Mouse (Mus musculus) midbrain, embryonic 14.5 days (tissue): ENCODE measurements at regions not wholly inside any gene's neighbourhood (a gene's known extent, or its start where the extent isn't known, plus 50 kb on each side); places are given as distances from the start of the nearest gene placed in this dataset.
A peak's percentile ranks its signal among the peaks of the same experiment; 100 is the strongest.

Source experiments
- ATAC-seq: fragments of 200-750 bp; cut with Nextera tagmentation; 2 replicates; pipeline ENCODE4 v1.8.0; 2017; ENCODE audit warnings: moderate number of reproducible peaks, moderate library complexity; ENCODE audit not compliant: low FRiP score, low TSS enrichment
- DNase-seq: peaks from one replicate; pipeline ENCODE4 v3.0.0-alpha.2; 2015
- H3K27ac ChIP-seq: fragments of 300-500 bp; sonication (generic); replicated peaks from 2 replicates; pipeline ENCODE4 v1.5.1; 2014; ENCODE audit warnings: mild to moderate bottlenecking, low read depth, low read length, moderate library complexity
- H3K27me3 ChIP-seq: fragments of 300-500 bp; sonication (generic); 2 replicates; pipeline ENCODE4 v1.6.1; 2014; ENCODE audit warnings: low read length, control low read depth, mixed read lengths; ENCODE audit not compliant: control insufficient read depth, insufficient read depth
- H3K36me3 ChIP-seq: fragments of 300-500 bp; sonication (generic); 2 replicates; pipeline ENCODE4 v1.6.1; 2014; ENCODE audit warnings: low read length, control low read depth; ENCODE audit not compliant: control insufficient read depth, insufficient read depth
- H3K4me1 ChIP-seq: fragments of 300-500 bp; sonication (generic); 2 replicates; pipeline ENCODE4 v1.6.1; 2014; ENCODE audit warnings: mild to moderate bottlenecking, antibody characterized with exemption, low read length, control low read depth; ENCODE audit not compliant: control insufficient read depth, insufficient read depth
- H3K4me2 ChIP-seq: fragments of 300-500 bp; sonication (generic); 2 replicates; pipeline ENCODE4 v1.6.1; 2014; ENCODE audit warnings: mild to moderate bottlenecking, low read length, moderate library complexity
- H3K4me3 ChIP-seq: fragments of 300-500 bp; sonication (generic); replicated peaks from 2 replicates; pipeline ENCODE4 v1.5.1; 2014; ENCODE audit warnings: low read depth, low read length
- H3K9ac ChIP-seq: fragments of 300-500 bp; sonication (generic); replicated peaks from 2 replicates; pipeline ENCODE4 v1.6.1; 2014; ENCODE audit warnings: mild to moderate bottlenecking, low read length, moderate library complexity
- H3K9me3 ChIP-seq: fragments of 300-500 bp; sonication (generic); 2 replicates; pipeline ENCODE4 v1.6.1; 2016; ENCODE audit warnings: low read length, control low read depth, mixed read lengths; ENCODE audit not compliant: control insufficient read depth
- WGBS: fragments of 180-500 bp; shearing (Covaris S2); extraction: QIAGEN DNeasy Blood & Tissue Kit; methylation state at CpG from one replicate; pipeline ENCODE4 v1.1.7; 2014; 5-methylcytosine and 5-hydroxymethylcytosine counted together

DNA sequence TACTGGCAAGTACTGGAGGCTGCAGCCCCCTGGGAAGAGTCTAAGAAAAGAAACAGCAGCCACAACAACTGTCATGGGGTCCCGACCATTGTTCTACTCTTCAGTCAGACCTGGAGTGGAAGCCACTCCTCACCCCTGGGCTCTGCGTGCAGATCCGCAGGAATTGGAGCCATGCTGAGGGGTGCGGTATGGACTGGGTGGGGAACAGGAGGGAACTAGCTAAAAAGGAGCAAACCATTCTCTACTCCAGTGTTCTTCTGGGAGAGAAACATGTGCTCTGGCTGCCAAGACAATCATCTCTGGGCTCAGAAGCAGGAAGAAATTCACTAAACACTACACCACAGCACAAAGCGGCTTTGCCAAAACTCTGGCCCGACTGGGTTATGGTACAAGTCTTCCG is 74.7 kb upstream of the Ctnnb1 start:
- WGBS = 55% methylated on average over 7 of the region's 7 CpGs
- Histone ChIP-seq H3K36me3 (no peaks in the 10 kb centered on the region), H3K27me3 (no peaks in the 10 kb centered on the region), H3K27ac (no peak overlapping the region), H3K9me3 (no peaks in the 10 kb centered on the region), H3K4me2 (no peak overlapping the region), H3K4me3 (no peak overlapping the region), H3K4me1 (no peaks in the 10 kb centered on the region), H3K9ac (no peak overlapping the region)
- DNase-seq (no peak), ATAC-seq (no peak)

DNA sequence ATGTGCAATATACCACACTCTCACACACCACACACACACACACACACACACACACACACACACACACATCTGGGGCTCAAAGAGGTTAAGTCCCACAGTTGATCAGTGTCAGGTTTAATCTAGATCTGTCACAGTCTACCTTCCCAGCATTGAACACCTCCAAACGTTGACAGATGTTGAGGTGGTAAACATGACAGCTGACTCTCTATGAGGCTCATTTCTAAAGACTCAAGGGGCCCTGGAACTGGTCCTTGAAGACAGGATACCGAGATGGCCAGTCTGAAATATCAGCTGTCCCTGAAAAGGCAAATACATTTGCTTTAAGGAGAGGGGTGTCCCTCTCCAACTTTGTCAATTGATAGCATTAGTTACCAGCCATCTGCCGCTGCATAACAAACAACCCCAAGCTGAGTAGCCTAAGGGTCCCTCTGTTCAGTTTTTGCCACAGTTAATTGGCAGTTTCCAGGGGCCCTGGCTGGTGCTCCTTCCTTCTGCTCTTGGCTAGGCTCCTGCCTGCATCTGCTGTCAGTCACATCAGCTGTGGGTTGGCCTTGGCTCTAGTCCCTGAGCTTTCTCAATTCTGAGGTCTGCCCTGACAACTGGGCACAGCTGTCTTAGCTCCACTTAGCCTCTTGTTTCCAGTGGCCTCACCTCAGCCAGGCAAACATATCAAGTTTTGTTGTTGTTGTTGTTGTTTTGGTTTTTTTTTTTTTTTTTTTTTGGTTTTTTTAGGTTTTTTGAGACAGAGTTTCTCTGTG is 73.5 kb upstream of the Ctnnb1 start:
- no peak overlapping the region for H3K9ac ChIP-seq
- H3K27ac ChIP-seq = no peak overlapping the region
- DNase-seq (peak; percentile 57), ATAC-seq (peak; percentile 31; the same call in 1 of the 2 replicates)
- 33% methylated on average over 3 of the region's 3 CpGs for WGBS
- no peaks in the 10 kb centered on the region for H3K27me3 ChIP-seq
- no peaks in the 10 kb centered on the region for H3K9me3 ChIP-seq
- H3K4me3 ChIP-seq = no peak overlapping the region
- H3K4me2 ChIP-seq = no peak overlapping the region
- no peaks in the 10 kb centered on the region for H3K36me3 ChIP-seq
- H3K4me1 ChIP-seq = no peaks in the 10 kb centered on the region

- H3K9me3 ChIP-seq = no peaks in the 10 kb centered on the region
- no peaks in the 10 kb centered on the region for H3K36me3 ChIP-seq
- H3K9ac ChIP-seq = no peak overlapping the region
- 94% methylated on average over 6 of the region's 6 CpGs for WGBS
- ATAC-seq = no peak
- H3K27ac ChIP-seq = no peak overlapping the region
- peaks cover 16% of the 10 kb centered on the region for H3K4me1 ChIP-seq
- DNase-seq = no peak
- no peak overlapping the region for H3K4me2 ChIP-seq
- no peak overlapping the region for H3K4me3 ChIP-seq
- H3K27me3 ChIP-seq = no peaks in the 10 kb centered on the region
These were observed 71.0 kb upstream of the Ctnnb1 start for GRCm38 (mm10) chr9:120857849-120858510.

- Histone ChIP-seq H3K27ac (peak overlapping the region; percentile 49; the same call in 1 of the 2 replicates), H3K9ac (no peak overlapping the region), H3K27me3 (no peaks in the 10 kb centered on the region), H3K36me3 (no peaks in the 10 kb centered on the region), H3K4me2 (no peak overlapping the region), H3K9me3 (no peaks in the 10 kb centered on the region), H3K4me1 (peaks cover 22% of the 10 kb centered on the region), H3K4me3 (no peak overlapping the region)
- ATAC-seq = no peak
- DNase-seq = peak; percentile 52
- 23% methylated on average over 8 of the region's 8 CpGs for WGBS
These were observed 67.9 kb upstream of the Ctnnb1 start for GRCm38 (mm10) chr9:120860969-120861595.

- Histone ChIP-seq H3K27ac (peak overlapping the region; percentile 49; the same call in 1 of the 2 replicates), H3K4me2 (no peak overlapping the region), H3K9me3 (no peaks in the 10 kb centered on the region), H3K9ac (no peak overlapping the region), H3K27me3 (no peaks in the 10 kb centered on the region), H3K4me3 (no peak overlapping the region), H3K36me3 (no peaks in the 10 kb centered on the region), H3K4me1 (peaks cover 30% of the 10 kb centered on the region)
- WGBS = 36% methylated on average over 12 of the region's 12 CpGs
- DNase-seq (peak; percentile 68), ATAC-seq (0 out of 2 replicates have a peak, but pooled peaks have one; percentile 43)
These were observed 67.1 kb upstream of the Ctnnb1 start for GRCm38 (mm10) chr9:120861788-120862345.

GRCm38 (mm10) chr9:120864410-120864809 is 64.6 kb upstream of the Ctnnb1 start:
- Histone ChIP-seq H3K9me3 (no peaks in the 10 kb centered on the region), H3K4me3 (no peak overlapping the region), H3K27ac (no peak overlapping the region), H3K4me2 (no peak overlapping the region), H3K36me3 (no peaks in the 10 kb centered on the region), H3K27me3 (no peaks in the 10 kb centered on the region), H3K9ac (no peak overlapping the region), H3K4me1 (peaks cover 41% of the 10 kb centered on the region)
- DNase-seq (no peak), ATAC-seq (no peak)
- WGBS = 78% methylated on average over 3 of the region's 3 CpGs

GRCm38 (mm10) chr9:120866251-120866650 is 62.8 kb upstream of the Ctnnb1 start:
- Histone ChIP-seq H3K9ac (no peak overlapping the region), H3K4me3 (no peak overlapping the region), H3K4me2 (no peak overlapping the region), H3K36me3 (no peaks in the 10 kb centered on the region), H3K4me1 (peaks cover 39% of the 10 kb centered on the region), H3K27ac (peak overlapping the region; percentile 49), H3K9me3 (no peaks in the 10 kb centered on the region), H3K27me3 (no peaks in the 10 kb centered on the region)
- ATAC-seq = no peak
- 44% methylated on average over 5 of the region's 5 CpGs for WGBS
- no peak for DNase-seq

DNA sequence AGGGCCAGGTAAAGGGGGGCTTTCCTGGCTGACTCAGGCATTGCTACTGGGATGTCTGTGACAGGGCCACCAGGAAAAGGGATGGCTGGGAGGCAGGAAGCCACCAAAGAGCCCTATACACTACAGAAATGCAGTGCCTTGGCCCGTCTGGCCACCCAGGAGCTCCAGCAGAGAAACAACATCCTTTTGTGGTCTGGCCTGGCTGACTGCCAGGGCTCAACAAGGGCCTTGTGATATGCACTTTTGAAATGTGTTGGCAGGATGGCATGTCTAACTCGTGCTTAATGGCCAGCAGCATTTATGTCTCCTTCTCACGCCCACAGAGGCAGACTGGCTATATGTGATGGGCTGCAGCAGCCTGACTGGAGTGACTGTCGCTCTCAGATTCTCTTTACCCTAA is 62.3 kb upstream of the Ctnnb1 start:
- peaks cover 34% of the 10 kb centered on the region for H3K4me1 ChIP-seq
- no peak overlapping the region for H3K4me2 ChIP-seq
- DNase-seq (peak; percentile 82), ATAC-seq (peak; percentile 32; the same call in 1 of the 2 replicates)
- no peaks in the 10 kb centered on the region for H3K27me3 ChIP-seq
- no peak overlapping the region for H3K4me3 ChIP-seq
- peak overlapping the region; percentile 49 for H3K27ac ChIP-seq
- no peaks in the 10 kb centered on the region for H3K36me3 ChIP-seq
- WGBS = 21% methylated on average over 4 of the region's 4 CpGs
- H3K9ac ChIP-seq = no peak overlapping the region
- no peaks in the 10 kb centered on the region for H3K9me3 ChIP-seq
